Mouse (Mus musculus) limb, embryonic 15.5 days (tissue): ENCODE results near the gene Fkbp8. TPM values are rescaled to one million over a fixed set of nuclear protein-coding genes. Genes with fewer than 3 reads are reported as not detected.

Experiments used
- ATAC-seq: fragments of 200-750 bp; cut with Nextera tagmentation; 2 replicates; pipeline ENCODE4 v1.8.0; 2017; ENCODE audit warnings: low read depth, moderate TSS enrichment; ENCODE audit not compliant: insufficient number of reproducible peaks, low FRiP score, low TSS enrichment
- H3K27ac ChIP-seq: fragments of 300-500 bp; sonication (generic); 2 replicates; pipeline ENCODE4 v1.5.1; 2015; ENCODE audit warnings: moderate library complexity, mild to moderate bottlenecking, inconsistent platforms
- H3K27me3 ChIP-seq: fragments of 300-500 bp; sonication (generic); 2 replicates; pipeline ENCODE4 v1.6.1; 2015; ENCODE audit warnings: inconsistent platforms
- H3K36me3 ChIP-seq: fragments of 300-500 bp; sonication (generic); 2 replicates; pipeline ENCODE4 v1.6.1; 2015; ENCODE audit warnings: inconsistent platforms
- H3K4me1 ChIP-seq: fragments of 300-500 bp; sonication (generic); 2 replicates; pipeline ENCODE4 v1.6.1; 2015; ENCODE audit warnings: inconsistent platforms
- H3K4me2 ChIP-seq: fragments of 300-500 bp; sonication (generic); 2 replicates; pipeline ENCODE4 v1.6.1; 2015; ENCODE audit warnings: mild to moderate bottlenecking, inconsistent platforms
- H3K4me3 ChIP-seq: fragments of 300-500 bp; sonication (generic); 2 replicates; pipeline ENCODE4 v1.5.1; 2015; ENCODE audit warnings: mild to moderate bottlenecking, inconsistent platforms
- H3K9ac ChIP-seq: fragments of 300-500 bp; sonication (generic); 2 replicates; pipeline ENCODE4 v1.6.1; 2015; ENCODE audit warnings: inconsistent platforms
- H3K9me3 ChIP-seq: fragments of 300-500 bp; sonication (generic); 2 replicates; pipeline ENCODE4 v1.6.1; 2016; ENCODE audit warnings: inconsistent platforms
- WGBS: fragments of 180-500 bp; shearing (Covaris S2); methylation state at CpG from one replicate; pipeline ENCODE4 v1.1.7; 2015; 5-methylcytosine and 5-hydroxymethylcytosine counted together
- polyA plus RNA-seq: library from polyadenylated mRNA; unstranded; fragments of >200 nt; fragmentation: Nextera tagmentation; extraction: Ambion mirVana; gene quantifications from 2 replicates; pipeline ENCODE4 v1.2.1, GENCODE M21; 2015

The Fkbp8 gene
- polyA plus RNA-seq, 1 experiment from 2014 or later, result 274 TPM

GRCm38 (mm10) chr8:70492664-70493640, 34.6 kb upstream of the Fkbp8 start, which contains the start of gene Crlf1:
Gene Crlf1 (plus strand): TSS chr8:70493158.
- Histone ChIP-seq H3K27me3 (peaks cover 94% of the 10 kb centered on the region), H3K4me1 (peaks cover 84% of the 10 kb centered on the region), H3K9ac (peak within 1 kb of the TSS; percentile 44), H3K36me3 (no peaks in the 10 kb centered on the region), H3K4me3 (peak within 1 kb of the TSS; percentile 53), H3K27ac (peak within 1 kb of the TSS; percentile 57), H3K9me3 (no peaks in the 10 kb centered on the region), H3K4me2 (peak within 1 kb of the TSS; percentile 89)
- under 1% methylated on average over 70 of the region's 93 CpGs for WGBS
- no peak for ATAC-seq

- peak overlapping the region; percentile 57 for H3K27ac ChIP-seq
- peak overlapping the region; percentile 44 for H3K9ac ChIP-seq
- WGBS, result under 1% methylated on average over 46 of the region's 47 CpGs
- H3K4me3 ChIP-seq, result peak overlapping the region; percentile 53
- no peak for ATAC-seq
- H3K27me3 ChIP-seq, result peaks cover 90% of the 10 kb centered on the region
- H3K36me3 ChIP-seq, result no peaks in the 10 kb centered on the region
- H3K4me1 ChIP-seq, result peaks cover 75% of the 10 kb centered on the region
- no peaks in the 10 kb centered on the region for H3K9me3 ChIP-seq
- H3K4me2 ChIP-seq, result peak overlapping the region; percentile 89
Observed at GRCm38 (mm10) chr8:70493692-70494415, 33.7 kb upstream of the Fkbp8 start.

- Histone ChIP-seq H3K9ac (0 out of 2 replicates have a peak overlapping the region, but pooled peaks have one; percentile 21), H3K36me3 (no peaks in the 10 kb centered on the region), H3K4me2 (peak overlapping the region; percentile 89), H3K4me3 (peak overlapping the region; percentile 53), H3K9me3 (no peaks in the 10 kb centered on the region), H3K27ac (peak overlapping the region; percentile 68; the same call in 1 of the 2 replicates), H3K27me3 (peaks cover 87% of the 10 kb centered on the region), H3K4me1 (peaks cover 69% of the 10 kb centered on the region)
- no peak for ATAC-seq
- 3% methylated on average over 25 of the region's 28 CpGs for WGBS
Observed at GRCm38 (mm10) chr8:70494416-70494945, 33.0 kb upstream of the Fkbp8 start.

GRCm38 (mm10) chr8:70495001-70495770, 32.3 kb upstream of the Fkbp8 start:
- no peak for ATAC-seq

GRCm38 (mm10) chr8:70495771-70496062, 31.8 kb upstream of the Fkbp8 start:
- 0 out of 2 replicates have a peak overlapping the region, but pooled peaks have one; percentile 31 for H3K9ac ChIP-seq
- H3K27me3 ChIP-seq, result peaks cover 88% of the 10 kb centered on the region
- H3K9me3 ChIP-seq, result no peaks in the 10 kb centered on the region
- H3K4me3 ChIP-seq, result peak overlapping the region; percentile 53
- no peaks in the 10 kb centered on the region for H3K36me3 ChIP-seq
- WGBS, result 15% methylated on average over 12 of the region's 12 CpGs
- H3K4me2 ChIP-seq, result peak overlapping the region; percentile 89
- peaks cover 67% of the 10 kb centered on the region for H3K4me1 ChIP-seq
- H3K27ac ChIP-seq, result peak overlapping the region; percentile 68
- ATAC-seq, result no peak

More at GRCm38 (mm10) chr8:70495001-70495770, 32.3 kb upstream of the Fkbp8 start:
- Histone ChIP-seq H3K27ac (peak overlapping the region; percentile 68), H3K36me3 (no peaks in the 10 kb centered on the region), H3K4me3 (peak overlapping the region; percentile 53), H3K4me1 (peaks cover 67% of the 10 kb centered on the region), H3K9me3 (no peaks in the 10 kb centered on the region), H3K27me3 (peaks cover 88% of the 10 kb centered on the region), H3K9ac (0 out of 2 replicates have a peak overlapping the region, but pooled peaks have one; percentile 31), H3K4me2 (peak overlapping the region; percentile 89)
- 3% methylated on average over 18 of the region's 21 CpGs for WGBS

GRCm38 (mm10) chr8:70500386-70501301, 26.9 kb upstream of the Fkbp8 start:
- Histone ChIP-seq H3K4me2 (peak overlapping the region; percentile 32), H3K9me3 (no peaks in the 10 kb centered on the region), H3K4me3 (peak overlapping the region; percentile 10; the same call in 1 of the 2 replicates), H3K9ac (no peak overlapping the region), H3K27ac (no peak overlapping the region), H3K36me3 (no peaks in the 10 kb centered on the region), H3K27me3 (peaks cover 60% of the 10 kb centered on the region), H3K4me1 (peaks cover 67% of the 10 kb centered on the region)
- WGBS, result 15% methylated on average over 38 of the region's 39 CpGs
- no peak for ATAC-seq

- Histone ChIP-seq H3K4me3 (peak overlapping the region; percentile 13; the same call in 1 of the 2 replicates), H3K27ac (0 out of 2 replicates have a peak overlapping the region, but pooled peaks have one; percentile 18), H3K4me1 (peaks cover 68% of the 10 kb centered on the region), H3K36me3 (peaks cover 2% of the 10 kb centered on the region), H3K4me2 (peak overlapping the region; percentile 32), H3K27me3 (peaks cover 48% of the 10 kb centered on the region), H3K9me3 (no peaks in the 10 kb centered on the region), H3K9ac (no peak overlapping the region)
- ATAC-seq, result no peak
- 16% methylated on average over 23 of the region's 23 CpGs for WGBS
Observed at GRCm38 (mm10) chr8:70501820-70502529, 25.5 kb upstream of the Fkbp8 start.

- Histone ChIP-seq H3K4me1 (peaks cover 69% of the 10 kb centered on the region), H3K9ac (no peak overlapping the region), H3K36me3 (peaks cover 8% of the 10 kb centered on the region), H3K27ac (peak overlapping the region; percentile 18; the same call in 1 of the 2 replicates), H3K27me3 (peaks cover 43% of the 10 kb centered on the region), H3K4me3 (peak overlapping the region; percentile 13; the same call in 1 of the 2 replicates), H3K9me3 (no peaks in the 10 kb centered on the region), H3K4me2 (peak overlapping the region; percentile 32)
- 39% methylated on average over 12 of the region's 12 CpGs for WGBS
- ATAC-seq, result no peak
Observed at GRCm38 (mm10) chr8:70502540-70502939, 25.0 kb upstream of the Fkbp8 start.

GRCm38 (mm10) chr8:70503062-70503750, 24.3 kb upstream of the Fkbp8 start:
- 12% methylated on average over 46 of the region's 46 CpGs for WGBS
- no peak for ATAC-seq

More at GRCm38 (mm10) chr8:70503062-70503750, 24.3 kb upstream of the Fkbp8 start:
- Histone ChIP-seq H3K36me3 (peaks cover 13% of the 10 kb centered on the region), H3K4me1 (peaks cover 69% of the 10 kb centered on the region), H3K27ac (peak overlapping the region; percentile 51), H3K4me3 (peak overlapping the region; percentile 9; the same call in 1 of the 2 replicates), H3K9ac (no peak overlapping the region), H3K27me3 (peaks cover 40% of the 10 kb centered on the region), H3K9me3 (no peaks in the 10 kb centered on the region), H3K4me2 (peak overlapping the region; percentile 31)
